Mouse (Mus musculus): ENCODE data around the gene Adam15. TPM values are rescaled to one million over a fixed set of nuclear protein-coding genes. Genes with fewer than 3 reads are reported as not detected.

Adam15 gene
- polyA plus RNA-seq (2012; rRNA removed): 105 and 117 TPM in 2 replicates

GRCm38 (mm10) chr3:89349869-89350501, at the start of gene Adam15:
Gene Adam15 (minus strand): TSS chr3:89349996.

GRCm38 (mm10) chr3:89394006-89394893, 44.5 kb upstream of the Adam15 start, which contains the start of gene Zbtb7b:
Gene Zbtb7b (minus strand): TSS chr3:89394776.

DNA sequence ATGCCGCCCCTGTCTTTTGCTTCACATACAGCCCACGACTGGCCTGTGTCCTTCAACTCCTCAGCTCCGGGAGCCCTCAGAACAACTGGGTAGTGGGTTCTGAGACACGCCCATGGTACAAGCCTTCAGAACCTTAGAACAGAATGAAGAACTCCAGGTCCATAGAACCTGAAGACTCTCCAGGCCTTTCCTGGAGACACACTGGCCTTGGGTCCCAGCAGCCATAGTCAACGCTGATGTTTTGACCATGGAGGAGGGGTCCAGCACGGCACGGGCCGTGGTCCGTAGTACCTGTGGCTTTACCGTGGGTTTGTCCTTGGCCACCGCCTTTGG, 15.3 kb upstream of the Adam15 start, which contains the start of gene Dcst1:
Dcst1 (minus strand) TSS at position 101 of the 333 bp plus-strand sequence.

GRCm38 (mm10) chr3:89361675-89362074, 11.9 kb upstream of the Adam15 start, which contains the start of gene Dcst2:
Gene Dcst2 (plus strand): TSS chr3:89361975.

DNA sequence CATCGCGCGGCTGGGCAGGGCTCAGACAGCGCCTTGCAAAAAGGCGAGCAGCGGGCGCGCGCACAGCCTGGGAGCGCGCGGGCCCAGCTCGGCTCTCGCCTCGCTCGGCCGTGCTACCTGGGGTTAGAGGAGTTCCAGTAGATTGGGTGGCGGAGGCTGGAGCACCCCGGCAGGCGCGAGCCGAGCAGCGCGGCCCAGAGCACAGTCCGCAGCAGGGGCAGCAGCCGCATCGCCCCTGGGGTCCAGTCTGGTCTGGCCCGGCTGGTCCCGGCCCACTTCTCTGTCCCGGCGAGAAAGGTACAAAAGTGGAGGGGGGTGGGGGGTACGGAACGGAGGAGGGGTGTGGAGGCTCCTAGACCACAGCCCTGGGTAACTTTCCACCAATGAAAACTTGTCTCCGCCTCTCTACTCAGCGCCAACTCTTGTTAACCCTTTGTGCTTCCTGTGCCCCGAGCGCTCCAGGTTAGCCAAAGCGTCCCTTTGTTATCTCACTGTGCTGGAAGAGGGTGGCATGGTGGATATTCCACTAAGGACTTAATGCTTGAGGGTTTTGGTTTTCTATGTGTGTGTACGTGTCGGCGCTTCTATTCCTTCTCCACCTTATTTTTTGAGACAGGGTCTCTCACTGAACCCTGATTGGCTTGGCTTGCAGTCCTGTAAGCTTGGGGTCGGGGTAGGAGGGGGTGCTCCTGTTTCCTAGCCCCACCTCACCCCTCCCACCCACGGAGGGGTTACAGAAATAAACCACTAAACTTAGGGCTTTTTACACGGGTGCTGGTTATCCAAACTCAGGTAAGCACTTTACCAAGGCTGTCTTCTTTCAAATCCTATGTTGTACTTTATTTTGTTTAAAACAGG, 11.8 kb downstream of the Adam15 start, which contains the start of gene Efna4:
Efna4 (minus strand) TSS at position 308 of the 858 bp plus-strand sequence.

GRCm38 (mm10) chr3:89322514-89323165, 27.2 kb downstream of the Adam15 start, which contains the start of gene Efna3:
Gene Efna3 (minus strand): TSS chr3:89322965.

Other genes with a start within 250 kb of the Adam15 start
- gene Gm43738, start 248.9 kb downstream of the Adam15 start, polyA plus RNA-seq (2012; rRNA removed): not detected in 2 replicates
- gene Fdps, start 248.0 kb downstream of the Adam15 start, polyA plus RNA-seq (2012; rRNA removed): 111 and 125 TPM in 2 replicates
- 52.9 and 76.0 TPM in 2 replicates for gene Pklr, start 213.9 kb downstream of the Adam15 start, polyA plus RNA-seq (2012; rRNA removed)
- 0.65 and 1.1 TPM in 2 replicates for gene Hcn3, start 189.8 kb downstream of the Adam15 start, polyA plus RNA-seq (2012; rRNA removed)
- gene Clk2, start 185.2 kb downstream of the Adam15 start, polyA plus RNA-seq (2012; rRNA removed): 13.4 and 18.5 TPM in 2 replicates
- gene Scamp3, start 172.5 kb downstream of the Adam15 start, polyA plus RNA-seq (2012; rRNA removed): 74.0 and 74.9 TPM in 2 replicates
- 20.3 and 21.6 TPM in 2 replicates for gene Fam189b, start 166.9 kb downstream of the Adam15 start, polyA plus RNA-seq (2012; rRNA removed)
- gene Gba, start 147.1 kb downstream of the Adam15 start, polyA plus RNA-seq (2012; rRNA removed): 45.8 and 47.7 TPM in 2 replicates
- 27.5 and 28.7 TPM in 2 replicates for gene Thbs3, start 134.8 kb downstream of the Adam15 start, polyA plus RNA-seq (2012; rRNA removed)
- gene Mtx1, start 122.9 kb downstream of the Adam15 start, polyA plus RNA-seq (2012; rRNA removed): 108 and 129 TPM in 2 replicates
- 698 and 860 TPM in 2 replicates for gene Muc1, start 120.9 kb downstream of the Adam15 start, polyA plus RNA-seq (2012; rRNA removed)
- gene Krtcap2, start 104.0 kb downstream of the Adam15 start, polyA plus RNA-seq (2012; rRNA removed): 227 and 292 TPM in 2 replicates
- gene Trim46, start 103.7 kb downstream of the Adam15 start, polyA plus RNA-seq (2012; rRNA removed): 12.7 and 15.7 TPM in 2 replicates
- 275 and 451 TPM in 2 replicates for gene Dpm3, start 90.6 kb downstream of the Adam15 start, polyA plus RNA-seq (2012; rRNA removed)
- 140 and 155 TPM in 2 replicates for gene Slc50a1, start 79.4 kb downstream of the Adam15 start, polyA plus RNA-seq (2012; rRNA removed)
- gene Efna1, start 68.9 kb downstream of the Adam15 start, polyA plus RNA-seq (2012; rRNA removed): 25.4 and 26.7 TPM in 2 replicates
- gene Efna3, start 27.0 kb downstream of the Adam15 start, polyA plus RNA-seq (2012; rRNA removed): 22.2 and 41.9 TPM in 2 replicates
- 5.6 and 17.9 TPM in 2 replicates for gene Efna4, start 12.0 kb downstream of the Adam15 start, polyA plus RNA-seq (2012; rRNA removed)
- 0.84 and 1.1 TPM in 2 replicates for gene Dcst2, start 12.0 kb upstream of the Adam15 start, polyA plus RNA-seq (2012; rRNA removed)
- 0.03 and 0.13 TPM in 2 replicates for gene Dcst1, start 15.3 kb upstream of the Adam15 start, polyA plus RNA-seq (2012; rRNA removed)
- 85.6 and 92.0 TPM in 2 replicates for gene Zbtb7b, start 44.8 kb upstream of the Adam15 start, polyA plus RNA-seq (2012; rRNA removed)
- gene Lenep, start 52.8 kb upstream of the Adam15 start, polyA plus RNA-seq (2012; rRNA removed): 0.35 and 0.95 TPM in 2 replicates
- gene Flad1, start 61.9 kb upstream of the Adam15 start, polyA plus RNA-seq (2012; rRNA removed): 12.9 and 14.3 TPM in 2 replicates
- gene Cks1b, start 68.4 kb upstream of the Adam15 start, polyA plus RNA-seq (2012; rRNA removed): 4.7 and 4.9 TPM in 2 replicates
- gene Shc1, start 68.4 kb upstream of the Adam15 start, polyA plus RNA-seq (2012; rRNA removed): 28.6 and 34.3 TPM in 2 replicates
- 53.2 and 125 TPM in 2 replicates for gene Pygo2, start 80.2 kb upstream of the Adam15 start, polyA plus RNA-seq (2012; rRNA removed)
- gene Pbxip1, start 86.7 kb upstream of the Adam15 start, polyA plus RNA-seq (2012; rRNA removed): 37.4 and 38.3 TPM in 2 replicates
- gene Pmvk, start 104.5 kb upstream of the Adam15 start, polyA plus RNA-seq (2012; rRNA removed): 7.5 and 10.9 TPM in 2 replicates
- gene Kcnn3, start 170.2 kb upstream of the Adam15 start, polyA plus RNA-seq (2012; rRNA removed): 2.5 and 4.8 TPM in 2 replicates